Mouse (Mus musculus): ENCODE results near the gene 4930523C07Rik. TPM values are rescaled to one million over a fixed set of nuclear protein-coding genes. Genes with fewer than 3 reads are reported as not detected.

4930523C07Rik gene
- polyA plus RNA-seq, 1 experiment from 2014 or later: 2.7 TPM

- Histone ChIP-seq H3K9ac (ENCODE audit: low read depth, low read length) (no peak overlapping the region), H3K9me3 (replicated peaks; ENCODE audit: control insufficient read depth, low read length, poor library complexity, severe bottlenecking) (0 out of 2 replicates have a peak, but pooled peaks cover under 1% of the 10 kb centered on the region), H3K27me3 (ENCODE audit: control insufficient read depth, insufficient read depth, low read depth, low read length) (no peaks in the 10 kb centered on the region), H3K27ac (ENCODE audit: low read length) (no peak overlapping the region), H3K36me3 (ENCODE audit: control insufficient read depth, insufficient read depth, low read length) (no peaks in the 10 kb centered on the region), H3K4me1 (ENCODE audit: control insufficient read depth, insufficient read depth, low read length) (no peaks in the 10 kb centered on the region), H3K4me3 (ENCODE audit: low read depth, low read length) (no peak overlapping the region), H3K4me2 (ENCODE audit: low read length) (no peak overlapping the region)
- no peak for ATAC-seq
- 69% methylated on average over 7 of the region's 7 CpGs for WGBS
Observed at GRCm38 (mm10) chr1:160064547-160065144, 20.5 kb downstream of the 4930523C07Rik start.

- Histone ChIP-seq H3K27ac (ENCODE audit: low read length) (no peak overlapping the region), H3K9me3 (replicated peaks; ENCODE audit: control insufficient read depth, low read length, poor library complexity, severe bottlenecking) (no peaks in the 10 kb centered on the region), H3K9ac (ENCODE audit: low read depth, low read length) (no peak overlapping the region), H3K4me2 (ENCODE audit: low read length) (no peak overlapping the region), H3K4me1 (ENCODE audit: control insufficient read depth, insufficient read depth, low read length) (no peaks in the 10 kb centered on the region), H3K4me3 (ENCODE audit: low read depth, low read length) (no peak overlapping the region), H3K27me3 (ENCODE audit: control insufficient read depth, insufficient read depth, low read depth, low read length) (no peaks in the 10 kb centered on the region), H3K36me3 (ENCODE audit: control insufficient read depth, insufficient read depth, low read length) (no peaks in the 10 kb centered on the region)
- 79% methylated on average over 14 of the region's 14 CpGs for WGBS
- no peak for ATAC-seq
Observed at GRCm38 (mm10) chr1:160078882-160079661, 34.9 kb downstream of the 4930523C07Rik start.

DNA sequence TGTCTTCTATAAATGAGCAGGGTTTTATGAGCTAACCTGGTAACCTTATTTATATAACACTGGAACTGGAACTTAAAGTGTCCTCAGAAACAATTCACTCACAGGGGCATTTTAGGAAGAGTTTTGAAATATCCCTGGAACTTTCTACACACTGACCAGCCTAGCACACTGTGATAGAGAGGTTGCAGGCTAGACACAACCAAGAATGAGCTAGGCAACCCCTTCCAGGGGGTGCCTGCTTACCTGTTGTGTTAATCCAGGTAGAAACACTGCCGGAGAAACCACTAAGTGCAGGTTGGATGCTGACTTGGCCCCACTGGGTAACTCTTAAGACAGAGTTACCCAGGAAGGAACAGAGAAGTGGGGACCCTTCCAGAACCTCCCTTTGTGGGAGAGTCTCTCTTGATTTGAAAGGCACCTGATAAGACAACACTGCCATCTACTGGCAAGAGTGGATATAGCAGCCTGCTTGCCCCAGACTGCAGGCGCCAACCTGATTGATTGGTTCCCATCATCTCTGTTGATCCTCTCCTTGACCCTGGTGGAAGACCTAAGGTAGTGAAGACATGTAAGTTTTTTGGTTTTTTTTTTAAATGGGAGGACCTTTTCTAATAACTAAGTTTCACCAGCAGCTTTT, 36.7 kb downstream of the 4930523C07Rik start:
- Histone ChIP-seq H3K9me3 (replicated peaks; ENCODE audit: control insufficient read depth, low read length, poor library complexity, severe bottlenecking) (no peaks in the 10 kb centered on the region), H3K27me3 (ENCODE audit: control insufficient read depth, insufficient read depth, low read depth, low read length) (no peaks in the 10 kb centered on the region), H3K9ac (ENCODE audit: low read depth, low read length) (no peak overlapping the region), H3K27ac (ENCODE audit: low read length) (no peak overlapping the region), H3K4me2 (ENCODE audit: low read length) (no peak overlapping the region), H3K4me1 (ENCODE audit: control insufficient read depth, insufficient read depth, low read length) (no peaks in the 10 kb centered on the region), H3K4me3 (ENCODE audit: low read depth, low read length) (no peak overlapping the region), H3K36me3 (ENCODE audit: control insufficient read depth, insufficient read depth, low read length) (no peaks in the 10 kb centered on the region)
- peak; percentile 69 for ATAC-seq
- WGBS: 27% methylated on average over 2 of the region's 2 CpGs

- no peak for ATAC-seq
- WGBS: 63% methylated on average over 1 of the region's 1 CpGs
- Histone ChIP-seq H3K4me3 (ENCODE audit: low read depth, low read length) (no peak overlapping the region), H3K9ac (ENCODE audit: low read depth, low read length) (no peak overlapping the region), H3K4me1 (ENCODE audit: control insufficient read depth, insufficient read depth, low read length) (no peaks in the 10 kb centered on the region), H3K4me2 (ENCODE audit: low read length) (no peak overlapping the region), H3K27me3 (ENCODE audit: control insufficient read depth, insufficient read depth, low read depth, low read length) (no peaks in the 10 kb centered on the region), H3K36me3 (ENCODE audit: control insufficient read depth, insufficient read depth, low read length) (no peaks in the 10 kb centered on the region), H3K27ac (ENCODE audit: low read length) (no peak overlapping the region), H3K9me3 (replicated peaks; ENCODE audit: control insufficient read depth, low read length, poor library complexity, severe bottlenecking) (no peaks in the 10 kb centered on the region)
Observed at GRCm38 (mm10) chr1:160082647-160083046, 38.5 kb downstream of the 4930523C07Rik start.

GRCm38 (mm10) chr1:160084239-160084638, 40.1 kb downstream of the 4930523C07Rik start:
- Histone ChIP-seq H3K9me3 (replicated peaks; ENCODE audit: control insufficient read depth, low read length, poor library complexity, severe bottlenecking) (no peaks in the 10 kb centered on the region), H3K36me3 (ENCODE audit: control insufficient read depth, insufficient read depth, low read length) (no peaks in the 10 kb centered on the region), H3K4me1 (ENCODE audit: control insufficient read depth, insufficient read depth, low read length) (no peaks in the 10 kb centered on the region), H3K9ac (ENCODE audit: low read depth, low read length) (no peak overlapping the region), H3K27ac (ENCODE audit: low read length) (no peak overlapping the region), H3K4me2 (ENCODE audit: low read length) (no peak overlapping the region), H3K4me3 (ENCODE audit: low read depth, low read length) (no peak overlapping the region), H3K27me3 (ENCODE audit: control insufficient read depth, insufficient read depth, low read depth, low read length) (no peaks in the 10 kb centered on the region)
- ATAC-seq: no peak
- 63% methylated on average over 1 of the region's 1 CpGs for WGBS

- Histone ChIP-seq H3K4me3 (ENCODE audit: low read depth, low read length) (no peak overlapping the region), H3K4me2 (ENCODE audit: low read length) (no peak overlapping the region), H3K27me3 (ENCODE audit: control insufficient read depth, insufficient read depth, low read depth, low read length) (no peaks in the 10 kb centered on the region), H3K9me3 (replicated peaks; ENCODE audit: control insufficient read depth, low read length, poor library complexity, severe bottlenecking) (no peaks in the 10 kb centered on the region), H3K27ac (ENCODE audit: low read length) (no peak overlapping the region), H3K36me3 (ENCODE audit: control insufficient read depth, insufficient read depth, low read length) (no peaks in the 10 kb centered on the region), H3K9ac (ENCODE audit: low read depth, low read length) (no peak overlapping the region), H3K4me1 (ENCODE audit: control insufficient read depth, insufficient read depth, low read length) (no peaks in the 10 kb centered on the region)
- no peak for ATAC-seq
- WGBS: 82% methylated on average over 2 of the region's 2 CpGs
Observed at GRCm38 (mm10) chr1:160086651-160087050, 42.5 kb downstream of the 4930523C07Rik start.

GRCm38 (mm10) chr1:160099659-160100302, 55.6 kb downstream of the 4930523C07Rik start:
- no peak for ATAC-seq
- no peaks in the 10 kb centered on the region for H3K4me1 ChIP-seq (ENCODE audit: control insufficient read depth, insufficient read depth, low read length)
- no peak overlapping the region for H3K4me2 ChIP-seq (ENCODE audit: low read length)
- H3K4me3 ChIP-seq (ENCODE audit: low read depth, low read length): no peak overlapping the region
- no peaks in the 10 kb centered on the region for H3K36me3 ChIP-seq (ENCODE audit: control insufficient read depth, insufficient read depth, low read length)
- WGBS: 79% methylated on average over 5 of the region's 5 CpGs
- H3K9ac ChIP-seq (ENCODE audit: low read depth, low read length): no peak overlapping the region
- H3K27me3 ChIP-seq (ENCODE audit: control insufficient read depth, insufficient read depth, low read depth, low read length): no peaks in the 10 kb centered on the region
- H3K9me3 ChIP-seq (replicated peaks; ENCODE audit: control insufficient read depth, low read length, poor library complexity, severe bottlenecking): no peaks in the 10 kb centered on the region
- H3K27ac ChIP-seq (ENCODE audit: low read length): no peak overlapping the region

DNA sequence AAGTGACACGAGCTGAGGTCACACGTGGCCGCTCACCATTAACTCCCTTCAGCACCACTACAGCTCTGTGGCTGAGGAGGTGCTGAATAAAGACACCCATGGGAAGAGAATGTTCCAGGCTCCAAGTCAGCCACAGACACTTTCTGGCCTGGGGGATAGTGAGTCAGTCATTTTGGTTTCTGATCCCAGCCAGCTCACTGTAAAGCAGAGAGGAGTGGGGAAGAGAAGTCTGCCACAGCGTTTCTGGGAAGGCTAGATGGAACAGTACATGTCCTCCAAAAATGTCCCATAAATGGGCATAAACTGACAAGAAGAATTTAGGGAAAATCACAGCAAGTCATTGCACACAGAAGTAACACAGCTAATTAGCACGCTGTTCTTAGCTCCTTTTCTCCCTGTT, 56.8 kb downstream of the 4930523C07Rik start:
- WGBS: 88% methylated on average over 5 of the region's 5 CpGs
- H3K27me3 ChIP-seq (ENCODE audit: control insufficient read depth, insufficient read depth, low read depth, low read length): no peaks in the 10 kb centered on the region
- H3K9me3 ChIP-seq (replicated peaks; ENCODE audit: control insufficient read depth, low read length, poor library complexity, severe bottlenecking): no peaks in the 10 kb centered on the region
- no peaks in the 10 kb centered on the region for H3K36me3 ChIP-seq (ENCODE audit: control insufficient read depth, insufficient read depth, low read length)
- H3K4me1 ChIP-seq (ENCODE audit: control insufficient read depth, insufficient read depth, low read length): no peaks in the 10 kb centered on the region
- ATAC-seq: no peak
- no peak overlapping the region for H3K27ac ChIP-seq (ENCODE audit: low read length)
- H3K4me2 ChIP-seq (ENCODE audit: low read length): no peak overlapping the region
- no peak overlapping the region for H3K4me3 ChIP-seq (ENCODE audit: low read depth, low read length)
- H3K9ac ChIP-seq (ENCODE audit: low read depth, low read length): no peak overlapping the region
